Mouse (Mus musculus) brain, embryonic 14.5 days (tissue): ENCODE data around the gene Arl8a. TPM values are rescaled to one million over a fixed set of nuclear protein-coding genes. Genes with fewer than 3 reads are reported as not detected.

ENCODE experiments used
- DNase-seq: peaks from one replicate; pipeline ENCODE4 v3.0.0-alpha.2; 2011; ENCODE audit warnings: low read depth
- CTCF ChIP-seq: fragments of 200-500 bp; IDR thresholded peaks from 2 replicates; pipeline ENCODE4 v1.5.1; 2012; ENCODE audit warnings: inconsistent platforms, mild to moderate bottlenecking, moderate library complexity, borderline replicate concordance; ENCODE audit not compliant: insufficient read depth, insufficient read length; ENCODE audit errors: extremely low read depth
- POLR2A ChIP-seq: fragments of 200-500 bp; IDR thresholded peaks from 2 replicates; pipeline ENCODE4 v1.6.1; 2012; ENCODE audit warnings: mild to moderate bottlenecking, inconsistent platforms, borderline replicate concordance; ENCODE audit not compliant: poor library complexity, insufficient read depth, insufficient read length, severe bottlenecking; ENCODE audit errors: extremely low read depth
- polyA plus RNA-seq: library from polyadenylated mRNA; depleted of rRNA; stranded (reverse); fragments of >200 nt; gene quantifications from 2 replicates; pipeline ENCODE4 v1.2.3, GENCODE M21; 2012; rRNA removed

Arl8a gene
- polyA plus RNA-seq, 1 experiment, result 385 TPM

DNA sequence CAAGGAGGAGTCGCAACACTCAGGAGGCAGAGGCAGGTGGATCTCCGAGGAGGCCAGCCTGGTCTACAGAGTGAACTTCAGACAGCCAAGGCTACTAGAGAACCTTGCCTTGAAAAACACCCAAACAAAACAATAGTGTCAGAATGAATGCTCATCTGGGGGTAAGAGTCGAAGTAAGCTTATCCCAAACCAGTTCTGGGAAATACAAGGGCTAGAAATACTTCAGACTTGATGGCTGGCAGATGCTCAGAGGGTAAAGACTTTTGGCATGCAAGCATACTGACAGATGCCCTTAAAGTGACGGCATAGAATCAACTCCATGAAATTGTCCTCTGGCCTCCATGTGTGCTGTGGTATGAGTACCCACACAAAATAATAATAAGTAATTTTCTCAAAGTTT, 42.6 kb downstream of the Arl8a start:
- no peak for TF ChIP-seq POLR2A
- no peak for DNase-seq

DNA sequence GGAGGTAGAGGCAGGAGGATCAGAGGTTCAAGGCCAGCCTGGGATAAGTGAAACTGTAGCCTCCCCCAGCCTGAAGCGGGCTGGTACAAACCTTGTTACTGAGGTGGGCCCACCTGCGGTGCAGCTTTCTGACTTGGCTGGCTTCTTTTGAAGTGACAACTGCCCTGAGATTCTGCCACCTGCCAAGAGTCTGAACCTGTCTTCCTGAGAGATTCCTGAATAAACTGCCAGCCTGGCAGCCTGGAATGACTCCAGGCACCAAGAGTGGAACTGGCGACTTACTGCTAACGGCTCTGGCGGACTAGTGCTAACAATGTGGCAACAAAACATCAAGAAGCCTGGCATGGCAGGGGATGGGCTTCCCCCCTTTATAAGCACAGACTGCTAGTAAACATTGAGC, 47.7 kb downstream of the Arl8a start:
- peak; percentile 61 for DNase-seq

DNA sequence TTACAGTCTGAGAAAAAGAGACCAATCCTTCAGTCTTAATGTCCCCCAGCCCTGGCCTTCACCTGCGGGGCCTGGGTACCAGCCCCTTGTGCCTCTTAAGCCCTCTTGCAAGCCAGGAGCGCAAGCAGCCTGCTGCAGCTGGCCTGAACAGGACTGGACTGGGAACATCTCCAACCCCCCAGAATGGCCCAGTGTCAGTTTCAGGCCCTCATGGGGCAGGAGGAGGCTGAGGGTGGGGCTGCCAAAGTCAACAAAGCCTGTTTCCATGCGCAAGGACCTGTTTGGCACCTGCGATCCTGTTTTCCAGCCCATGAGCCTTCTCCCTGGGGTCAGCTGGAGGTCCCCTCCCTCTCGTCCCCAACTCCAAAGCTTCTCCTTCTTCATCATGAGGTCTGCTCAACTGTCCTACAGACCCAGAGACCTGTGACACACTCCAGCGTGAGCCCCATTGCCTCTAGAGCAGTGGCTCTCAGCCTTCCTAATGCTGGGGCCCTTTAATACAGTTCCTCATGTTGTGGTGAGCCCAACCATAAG, 49.4 kb downstream of the Arl8a start:
- no peak for DNase-seq
- TF ChIP-seq POLR2A, result no peak
- TF ChIP-seq CTCF, result no peak

DNA sequence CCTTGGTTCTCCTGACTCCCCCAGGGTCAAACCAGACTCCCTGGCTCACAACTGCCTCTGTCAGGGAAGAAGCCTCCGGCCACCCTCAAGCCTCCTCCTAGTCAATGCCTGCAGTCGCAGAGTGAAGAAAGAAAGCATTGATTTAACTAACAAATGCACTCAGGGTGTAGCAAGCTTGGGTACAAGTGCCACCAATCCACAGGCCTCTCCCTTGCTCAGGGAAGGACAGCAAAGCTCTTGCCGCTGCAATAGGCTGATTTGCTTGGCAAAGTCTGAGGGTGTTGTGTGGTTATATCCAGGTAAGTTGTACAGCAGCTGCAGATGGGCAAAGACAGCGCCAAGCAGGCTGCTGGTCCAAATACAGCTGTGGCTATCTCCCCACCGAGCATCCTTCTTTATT, 51.8 kb downstream of the Arl8a start:
- no peak for TF ChIP-seq CTCF
- TF ChIP-seq POLR2A, result no peak
- peak; percentile 13 for DNase-seq

DNA sequence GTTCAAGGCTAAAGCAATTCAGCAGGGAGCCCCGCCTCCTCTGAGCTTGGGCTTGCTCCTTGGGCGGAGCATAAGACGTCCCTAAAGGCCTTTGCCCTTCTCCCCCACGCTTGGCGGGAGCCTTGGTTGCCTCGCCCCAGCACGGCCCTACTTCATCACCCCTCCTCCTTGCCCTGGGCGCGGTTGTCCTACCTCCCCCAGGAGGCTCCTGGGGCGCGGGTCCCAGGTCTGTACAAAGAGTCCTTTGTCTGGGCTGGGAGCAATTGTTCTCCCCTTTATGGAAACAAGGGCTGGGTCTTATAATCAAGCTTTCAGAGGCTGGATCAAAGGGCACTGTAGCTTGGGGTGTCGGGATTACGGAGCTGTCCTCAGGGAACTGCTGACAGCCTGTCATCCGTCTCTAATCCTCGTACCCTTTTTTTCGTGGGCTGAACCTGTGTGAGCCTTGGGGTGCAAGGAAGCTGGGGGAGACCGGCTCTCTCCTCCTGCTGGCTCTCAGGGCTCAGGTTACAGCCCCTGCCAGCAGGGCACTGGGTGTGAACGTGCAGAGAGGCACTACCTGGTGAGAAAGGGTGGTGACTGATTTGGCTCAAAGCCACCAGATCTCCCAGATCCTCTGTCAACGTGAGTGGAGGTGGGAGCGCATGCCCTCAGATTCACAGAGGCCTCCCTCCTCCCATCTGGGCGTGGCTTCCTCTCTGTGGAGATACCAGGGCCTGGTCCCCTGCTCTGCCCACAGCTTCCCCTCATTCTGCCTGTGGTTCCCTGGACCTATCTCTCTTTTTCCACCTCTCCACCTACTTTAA, 52.6 kb downstream of the Arl8a start:
- TF ChIP-seq POLR2A, result no peak
- TF ChIP-seq CTCF, result no peak
- peak; percentile 67 for DNase-seq

DNA sequence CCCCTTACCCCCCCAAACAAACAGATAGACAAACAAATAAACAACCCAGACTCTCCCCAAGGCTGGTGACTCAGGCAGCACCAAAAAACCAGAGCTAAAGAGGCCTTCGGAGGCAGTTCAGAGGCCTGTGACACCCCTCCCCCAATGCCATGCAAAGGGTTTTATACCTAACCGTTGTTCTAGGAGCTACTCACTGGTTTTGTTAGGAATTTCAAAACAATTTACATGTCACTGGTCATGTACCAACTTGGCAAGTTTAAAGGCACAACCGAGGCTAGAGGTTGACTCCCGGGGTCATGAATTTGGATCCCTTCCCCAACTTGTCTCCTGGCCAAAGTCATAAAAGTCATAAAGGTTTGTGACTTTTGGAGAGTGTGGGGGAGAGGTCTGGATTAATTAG, 53.8 kb downstream of the Arl8a start:
- no peak for DNase-seq
- TF ChIP-seq CTCF (no peak), POLR2A (no peak)

DNA sequence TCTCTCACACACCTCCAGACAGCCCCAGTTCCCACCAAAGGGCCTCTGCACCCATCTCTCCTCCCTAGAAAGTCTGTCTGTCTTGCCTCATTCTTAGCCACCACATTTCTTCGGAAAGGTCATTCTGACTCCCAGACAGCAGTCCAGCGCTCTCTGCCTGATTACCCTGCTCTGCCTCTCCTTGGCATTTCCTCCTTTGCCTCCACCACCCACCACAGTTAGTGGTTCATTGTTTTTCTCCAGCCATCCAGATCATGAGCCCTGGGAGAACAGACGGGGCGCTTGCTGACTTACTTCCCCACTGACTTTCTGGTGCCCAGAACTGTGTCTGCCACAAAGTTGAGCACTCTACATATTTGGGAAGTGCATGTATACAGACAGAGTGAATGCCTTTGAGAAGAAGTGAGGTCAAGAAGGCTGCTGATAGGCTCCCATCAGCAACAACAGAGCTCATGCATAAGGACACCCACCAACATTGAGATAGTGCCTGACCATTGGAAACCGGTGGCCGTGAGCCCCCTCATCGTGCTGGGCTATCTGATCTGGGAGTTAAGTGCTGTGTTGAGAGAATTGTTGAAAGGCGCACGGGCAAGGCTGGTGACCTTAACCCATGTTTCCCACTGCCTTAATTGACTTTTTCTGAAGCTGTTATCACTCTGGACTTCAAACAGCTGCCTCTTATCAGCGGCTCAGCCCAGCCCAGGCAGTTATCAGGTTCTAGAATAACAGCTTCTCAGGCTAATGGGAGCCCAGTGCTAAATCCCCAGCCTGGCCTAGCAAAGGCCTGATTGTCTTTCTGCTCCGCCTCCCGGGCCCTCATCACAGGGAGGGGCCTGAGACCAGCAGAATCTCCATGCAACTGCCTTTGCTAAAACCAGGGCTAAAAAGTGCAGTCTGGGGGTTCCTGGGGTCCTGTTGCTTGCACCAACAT, 57.8 kb downstream of the Arl8a start:
- DNase-seq, result peak; percentile 27
- TF ChIP-seq POLR2A, result no peak
- no peak for TF ChIP-seq CTCF

DNA sequence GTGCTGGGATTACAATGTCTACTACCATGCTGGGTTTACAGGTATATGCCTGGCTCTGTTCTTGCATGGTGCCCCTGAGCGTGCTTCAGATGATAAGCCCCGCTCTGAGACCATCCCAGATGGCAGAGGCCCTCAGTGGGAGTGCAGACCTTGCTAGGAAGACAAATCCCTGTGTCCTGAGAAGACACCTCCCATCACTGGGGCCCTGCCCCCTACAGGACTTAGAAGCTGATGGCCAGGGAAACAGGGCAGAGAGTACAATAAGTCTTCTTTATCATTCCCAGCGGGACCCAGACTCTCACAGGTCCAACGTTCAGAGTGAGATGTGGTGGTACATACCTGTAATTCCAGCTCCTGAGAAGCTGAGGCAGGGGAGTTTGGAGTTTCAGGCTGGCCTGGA, 58.6 kb downstream of the Arl8a start:
- no peak for DNase-seq
- TF ChIP-seq CTCF (no peak), POLR2A (no peak)

Other genes with a start within 250 kb of the Arl8a start
- gene Ppp1r12b, start 190.9 kb upstream of the Arl8a start, polyA plus RNA-seq, result 9.7 and 16.8 TPM in 2 replicates
- gene Ube2t, start 184.3 kb upstream of the Arl8a start, polyA plus RNA-seq, result 10.1 and 20.2 TPM in 2 replicates
- gene Lgr6, start 41.5 kb upstream of the Arl8a start, polyA plus RNA-seq, result 0.38 and 0.63 TPM in 2 replicates
- gene Ptpn7, start 14.1 kb upstream of the Arl8a start, polyA plus RNA-seq, result 0.45 and 0.46 TPM in 2 replicates
- 0.35 and 0.46 TPM in 2 replicates for gene Gpr37l1, start 20.9 kb downstream of the Arl8a start, polyA plus RNA-seq
- gene Elf3, start 111.7 kb downstream of the Arl8a start, polyA plus RNA-seq, result 0.15 and 0.20 TPM in 2 replicates
- gene Rnpep, start 137.3 kb downstream of the Arl8a start, polyA plus RNA-seq, result 41.0 and 54.0 TPM in 2 replicates
- gene Timm17a, start 167.0 kb downstream of the Arl8a start, polyA plus RNA-seq, result 38.2 and 44.8 TPM in 2 replicates
- gene Lmod1, start 178.0 kb downstream of the Arl8a start, polyA plus RNA-seq, result 0.08 and 0.30 TPM in 2 replicates
- gene Shisa4, start 228.4 kb downstream of the Arl8a start, polyA plus RNA-seq, result 60.3 and 61.4 TPM in 2 replicates